Mouse (Mus musculus) stomach, embryonic 16.5 days (tissue): ENCODE results near the gene Irgc1. TPM values are rescaled to one million over a fixed set of nuclear protein-coding genes. Genes with fewer than 3 reads are reported as not detected.

Source experiments
- ATAC-seq: fragments of 200-750 bp; cut with Nextera tagmentation; 2 replicates; pipeline ENCODE4 v1.8.0; 2017; ENCODE audit warnings: moderate number of reproducible peaks, moderate TSS enrichment; ENCODE audit not compliant: insufficient read depth, low FRiP score
- H3K27ac ChIP-seq: fragments of 300-500 bp; sonication (generic); 2 replicates; pipeline ENCODE4 v1.5.1; 2014; ENCODE audit warnings: low read length
- H3K27me3 ChIP-seq: fragments of 300-500 bp; sonication (generic); 2 replicates; pipeline ENCODE4 v1.6.1; 2014; ENCODE audit warnings: low read length, control low read depth, mixed read lengths; ENCODE audit not compliant: control insufficient read depth, insufficient read depth
- H3K36me3 ChIP-seq: fragments of 300-500 bp; sonication (generic); 2 replicates; pipeline ENCODE4 v1.6.1; 2014; ENCODE audit warnings: low read length; ENCODE audit not compliant: control insufficient read depth, insufficient read depth
- H3K4me1 ChIP-seq: fragments of 300-500 bp; sonication (generic); 2 replicates; pipeline ENCODE4 v1.6.1; 2014; ENCODE audit warnings: low read length, control low read depth, mixed read lengths; ENCODE audit not compliant: control insufficient read depth, insufficient read depth
- H3K4me2 ChIP-seq: fragments of 300-500 bp; sonication (generic); 2 replicates; pipeline ENCODE4 v1.6.1; 2014; ENCODE audit warnings: low read depth, low read length, mixed read lengths
- H3K4me3 ChIP-seq: fragments of 300-500 bp; sonication (generic); replicated peaks from 2 replicates; pipeline ENCODE4 v1.5.1; 2014; ENCODE audit warnings: mild to moderate bottlenecking, low read length
- H3K9ac ChIP-seq: fragments of 300-500 bp; sonication (generic); 2 replicates; pipeline ENCODE4 v1.6.1; 2014; ENCODE audit warnings: low read length
- H3K9me3 ChIP-seq: fragments of 300-500 bp; sonication (generic); replicated peaks from 2 replicates; pipeline ENCODE4 v1.6.1; 2016; ENCODE audit warnings: low read length, control low read depth; ENCODE audit not compliant: control insufficient read depth
- WGBS: fragments of 180-500 bp; shearing (Covaris S2); extraction: QIAGEN DNeasy Blood & Tissue Kit; methylation state at CpG from one replicate; pipeline ENCODE4 v1.1.7; 2014; 5-methylcytosine and 5-hydroxymethylcytosine counted together
- polyA plus RNA-seq: library from polyadenylated mRNA; unstranded; fragments of >200 nt; fragmentation: Nextera tagmentation; extraction: Ambion mirVana; gene quantifications from 2 replicates; pipeline ENCODE4 v1.2.1, GENCODE M21; 2015

The Irgc1 gene
- polyA plus RNA-seq, 1 experiment from 2014 or later, result 0.26 TPM

DNA sequence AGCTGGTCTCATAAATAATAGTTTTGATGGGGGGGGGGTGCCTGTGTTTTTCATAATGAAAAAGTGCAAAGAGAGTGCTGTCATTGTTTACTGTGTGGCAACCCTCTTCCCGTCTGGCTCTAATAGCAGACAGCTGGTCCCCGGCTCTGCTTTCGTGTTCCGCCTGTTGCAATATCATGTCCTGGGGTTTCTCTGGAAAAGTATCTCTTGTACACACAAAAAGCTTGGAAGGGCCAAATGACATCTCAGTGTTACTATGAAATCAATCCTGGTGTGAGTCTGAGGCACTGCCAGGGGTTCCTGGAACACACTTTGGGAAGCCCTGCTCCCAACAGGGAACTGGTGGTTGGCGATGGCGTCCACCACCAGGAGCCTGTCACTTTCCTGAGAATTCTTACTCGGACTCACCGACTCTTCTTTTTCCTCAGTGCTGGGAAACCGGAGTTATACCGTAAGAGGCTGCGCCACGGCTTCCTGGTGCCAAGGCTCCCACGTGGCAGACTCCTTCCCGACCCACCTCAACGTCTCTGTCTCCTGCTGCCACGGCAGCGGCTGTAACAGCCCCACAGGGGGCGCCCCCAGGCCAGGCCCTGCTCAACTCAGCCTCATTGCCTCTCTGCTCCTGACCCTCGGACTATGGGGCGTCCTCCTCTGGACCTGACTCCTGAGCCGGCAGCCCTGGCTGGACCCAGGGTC lies 22.9 kb upstream of the Irgc1 start:
- no peak overlapping the region for H3K27ac ChIP-seq
- no peak overlapping the region for H3K4me2 ChIP-seq
- H3K9ac ChIP-seq, result no peak overlapping the region
- H3K36me3 ChIP-seq, result peaks cover 7% of the 10 kb centered on the region
- ATAC-seq, result no peak
- H3K9me3 ChIP-seq, result no peaks in the 10 kb centered on the region
- no peaks in the 10 kb centered on the region for H3K27me3 ChIP-seq
- WGBS, result 39% methylated on average over 21 of the region's 21 CpGs
- H3K4me1 ChIP-seq, result no peaks in the 10 kb centered on the region
- H3K4me3 ChIP-seq, result no peak overlapping the region

DNA sequence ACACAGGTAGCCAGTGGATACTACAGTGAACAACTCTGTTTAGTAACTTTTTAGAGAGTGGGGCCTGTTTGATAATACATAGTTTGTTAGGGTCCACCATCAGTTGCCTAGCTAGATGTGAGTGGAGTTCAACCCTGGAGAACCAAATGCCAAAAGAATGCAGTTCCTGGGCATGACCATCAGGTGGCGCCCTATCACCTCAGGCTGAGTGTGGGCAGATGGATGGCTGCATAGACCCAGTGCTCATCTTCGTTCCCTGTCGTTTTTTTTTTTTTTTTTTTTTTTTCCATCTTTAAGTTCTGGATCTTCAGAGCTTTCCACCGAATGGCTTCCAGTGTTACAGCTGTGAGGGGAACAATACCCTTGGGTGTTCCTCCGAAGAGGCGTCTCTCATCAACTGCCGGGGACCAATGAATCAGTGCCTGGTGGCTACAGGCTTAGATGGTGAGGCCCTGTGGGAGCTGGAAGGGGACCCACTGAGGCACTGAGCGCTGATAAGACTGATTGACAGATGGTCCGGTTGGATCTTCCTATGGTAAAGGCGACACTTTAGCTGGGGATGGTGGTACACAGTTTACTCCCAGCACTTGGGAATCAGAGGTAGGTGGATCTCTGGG lies 21.9 kb upstream of the Irgc1 start:
- Histone ChIP-seq H3K27me3 (no peaks in the 10 kb centered on the region), H3K9ac (no peak overlapping the region), H3K36me3 (peaks cover 12% of the 10 kb centered on the region), H3K4me3 (no peak overlapping the region), H3K4me2 (no peak overlapping the region), H3K4me1 (no peaks in the 10 kb centered on the region), H3K27ac (no peak overlapping the region), H3K9me3 (peaks cover 5% of the 10 kb centered on the region; the same call in 1 of the 2 replicates)
- peak; percentile 45; the same call in 1 of the 2 replicates for ATAC-seq
- WGBS, result 53% methylated on average over 10 of the region's 10 CpGs

DNA sequence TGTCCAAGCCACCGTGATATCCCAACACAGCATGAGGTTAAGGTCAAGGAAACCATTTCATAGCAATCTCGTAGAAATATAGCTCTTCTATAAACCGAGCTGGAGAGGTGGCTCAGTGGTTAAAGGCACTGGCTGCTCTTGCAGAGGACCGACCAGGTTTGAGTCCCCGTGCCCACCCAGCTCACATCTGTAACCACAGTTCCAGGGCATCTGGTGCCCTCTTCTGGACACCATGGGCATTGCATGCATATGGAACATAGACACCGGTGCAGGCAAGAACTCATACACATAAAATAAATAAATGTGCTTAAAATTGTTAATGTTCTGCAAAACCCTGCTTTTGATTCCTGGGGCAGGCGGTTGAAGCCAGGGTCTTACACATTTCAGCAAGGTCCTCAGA lies 20.8 kb upstream of the Irgc1 start:
- no peak overlapping the region for H3K27ac ChIP-seq
- no peaks in the 10 kb centered on the region for H3K4me1 ChIP-seq
- no peak overlapping the region for H3K4me3 ChIP-seq
- 79% methylated on average over 7 of the region's 7 CpGs for WGBS
- ATAC-seq, result no peak
- H3K36me3 ChIP-seq, result peaks cover 16% of the 10 kb centered on the region
- H3K27me3 ChIP-seq, result no peaks in the 10 kb centered on the region
- H3K4me2 ChIP-seq, result no peak overlapping the region
- peaks cover 7% of the 10 kb centered on the region; the same call in 1 of the 2 replicates for H3K9me3 ChIP-seq
- H3K9ac ChIP-seq, result no peak overlapping the region

DNA sequence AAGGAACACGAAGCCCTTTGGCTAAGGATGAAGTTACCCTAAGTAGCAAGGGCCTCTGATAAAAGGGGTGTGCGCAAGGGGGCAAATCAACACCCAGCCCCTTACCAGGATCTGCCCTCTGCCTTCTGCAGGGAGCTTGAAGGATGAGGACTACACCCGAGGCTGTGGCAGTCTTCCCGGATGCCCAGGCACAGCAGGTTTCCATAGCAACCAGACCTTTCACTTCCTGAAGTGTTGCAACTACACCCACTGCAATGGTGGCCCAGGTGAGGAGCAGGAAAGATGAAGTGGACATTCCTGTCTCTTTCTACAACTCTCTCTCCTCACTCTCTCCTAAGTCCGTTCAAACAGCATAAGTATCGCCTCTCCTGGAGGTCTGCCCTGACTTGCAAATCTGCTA lies 20.3 kb upstream of the Irgc1 start:
- no peak for ATAC-seq
- 86% methylated on average over 6 of the region's 6 CpGs for WGBS
- no peaks in the 10 kb centered on the region for H3K4me1 ChIP-seq

DNA sequence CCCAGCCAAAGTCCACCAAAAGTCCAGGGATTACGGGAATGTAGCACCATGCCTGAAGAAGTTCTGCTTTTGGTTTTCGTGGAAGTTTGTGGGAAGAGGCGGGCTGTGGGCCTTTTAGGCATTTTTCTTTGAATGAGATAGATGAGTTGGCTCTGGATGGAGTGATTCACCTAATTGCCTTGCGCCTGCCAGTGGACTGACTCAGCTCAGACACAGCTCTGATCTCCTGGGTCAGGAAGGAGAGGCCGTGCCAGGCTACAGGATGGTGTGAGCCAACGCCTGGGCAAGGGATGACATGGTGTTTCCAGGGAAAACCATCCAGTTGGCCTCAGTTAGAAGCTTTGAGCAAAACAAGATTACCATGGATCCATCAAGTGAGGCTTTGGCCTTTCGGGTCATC lies 18.3 kb upstream of the Irgc1 start:
- Histone ChIP-seq H3K4me1 (no peaks in the 10 kb centered on the region), H3K27me3 (no peaks in the 10 kb centered on the region), H3K27ac (no peak overlapping the region), H3K9ac (no peak overlapping the region), H3K4me2 (no peak overlapping the region), H3K4me3 (no peak overlapping the region), H3K9me3 (peaks cover 7% of the 10 kb centered on the region; the same call in 1 of the 2 replicates), H3K36me3 (peaks cover 16% of the 10 kb centered on the region)
- WGBS, result 90% methylated on average over 7 of the region's 7 CpGs
- no peak; the same call in 1 of the 2 replicates for ATAC-seq

More for the DNA sequence above, 20.3 kb upstream of the Irgc1 start:
- Histone ChIP-seq H3K36me3 (peaks cover 16% of the 10 kb centered on the region), H3K9me3 (peaks cover 7% of the 10 kb centered on the region; the same call in 1 of the 2 replicates), H3K27ac (0 out of 2 replicates have a peak overlapping the region, but pooled peaks have one; percentile 21), H3K9ac (no peak overlapping the region), H3K4me3 (no peak overlapping the region), H3K27me3 (no peaks in the 10 kb centered on the region), H3K4me2 (no peak overlapping the region)

DNA sequence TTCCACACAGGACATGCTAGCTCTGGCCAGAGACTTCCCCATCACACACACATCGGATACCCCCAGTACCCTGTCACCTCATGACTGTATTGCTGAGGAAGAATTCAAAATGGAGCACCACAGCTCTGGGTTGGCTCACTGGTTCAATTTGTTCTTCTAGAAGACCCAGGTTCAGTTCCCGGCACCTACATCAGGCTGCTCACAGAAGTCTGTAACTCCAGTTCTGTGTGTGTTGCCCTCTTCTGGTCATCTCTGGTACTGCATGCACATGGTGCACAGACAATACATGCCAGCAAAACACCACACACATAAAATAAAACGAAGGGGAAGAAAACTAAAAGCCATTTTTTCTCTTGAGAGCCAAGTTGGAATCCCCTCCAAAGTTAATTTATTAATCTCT lies 17.0 kb upstream of the Irgc1 start:
- Histone ChIP-seq H3K9ac (no peak overlapping the region), H3K9me3 (peaks cover 7% of the 10 kb centered on the region; the same call in 1 of the 2 replicates), H3K4me1 (no peaks in the 10 kb centered on the region), H3K4me3 (no peak overlapping the region), H3K36me3 (peaks cover 16% of the 10 kb centered on the region), H3K4me2 (no peak overlapping the region), H3K27ac (no peak overlapping the region), H3K27me3 (no peaks in the 10 kb centered on the region)
- ATAC-seq, result no peak
- WGBS, result 80% methylated on average over 3 of the region's 3 CpGs

- Histone ChIP-seq H3K9ac (no peak overlapping the region), H3K36me3 (peaks cover 15% of the 10 kb centered on the region), H3K9me3 (peaks cover 7% of the 10 kb centered on the region; the same call in 1 of the 2 replicates), H3K27me3 (no peaks in the 10 kb centered on the region), H3K4me1 (no peaks in the 10 kb centered on the region; the same call in 1 of the 2 replicates), H3K27ac (no peak overlapping the region), H3K4me2 (no peak overlapping the region), H3K4me3 (no peak overlapping the region)
- ATAC-seq, result no peak
- 82% methylated on average over 5 of the region's 5 CpGs for WGBS
Observed at GRCm38 (mm10) chr7:24467886-24468285, 15.8 kb upstream of the Irgc1 start.

GRCm38 (mm10) chr7:24466835-24467234 lies 14.7 kb upstream of the Irgc1 start:
- WGBS, result 89% methylated on average over 6 of the region's 6 CpGs
- no peak for ATAC-seq
- Histone ChIP-seq H3K27ac (no peak overlapping the region), H3K4me2 (no peak overlapping the region), H3K9ac (no peak overlapping the region), H3K36me3 (peaks cover 9% of the 10 kb centered on the region; the same call in 1 of the 2 replicates), H3K4me1 (peaks cover under 1% of the 10 kb centered on the region; the same call in 1 of the 2 replicates), H3K9me3 (peaks cover 7% of the 10 kb centered on the region; the same call in 1 of the 2 replicates), H3K27me3 (no peaks in the 10 kb centered on the region), H3K4me3 (no peak overlapping the region)
